Mouse (Mus musculus) heart, adult 2 months (tissue): ENCODE data around the gene Renbp.

Experiments
- CTCF ChIP-seq: fragments of 200-600 bp; IDR thresholded peaks from 2 replicates; pipeline ENCODE4 v1.8.1; 2022; ENCODE audit warnings: antibody characterized with exemption, mild to moderate bottlenecking, moderate library complexity
- EP300 ChIP-seq: fragments of 200-500 bp; IDR thresholded peaks from 2 replicates; pipeline ENCODE4 v1.6.1; 2011; ENCODE audit warnings: low read depth, low read length, control low read depth; ENCODE audit not compliant: insufficient read depth
- POLR2A ChIP-seq: fragments of 200-500 bp; IDR thresholded peaks from 2 replicates; pipeline ENCODE4 v1.6.1; 2011; ENCODE audit warnings: mild to moderate bottlenecking, low read depth, low read length, control low read depth; ENCODE audit not compliant: insufficient read depth

DNA sequence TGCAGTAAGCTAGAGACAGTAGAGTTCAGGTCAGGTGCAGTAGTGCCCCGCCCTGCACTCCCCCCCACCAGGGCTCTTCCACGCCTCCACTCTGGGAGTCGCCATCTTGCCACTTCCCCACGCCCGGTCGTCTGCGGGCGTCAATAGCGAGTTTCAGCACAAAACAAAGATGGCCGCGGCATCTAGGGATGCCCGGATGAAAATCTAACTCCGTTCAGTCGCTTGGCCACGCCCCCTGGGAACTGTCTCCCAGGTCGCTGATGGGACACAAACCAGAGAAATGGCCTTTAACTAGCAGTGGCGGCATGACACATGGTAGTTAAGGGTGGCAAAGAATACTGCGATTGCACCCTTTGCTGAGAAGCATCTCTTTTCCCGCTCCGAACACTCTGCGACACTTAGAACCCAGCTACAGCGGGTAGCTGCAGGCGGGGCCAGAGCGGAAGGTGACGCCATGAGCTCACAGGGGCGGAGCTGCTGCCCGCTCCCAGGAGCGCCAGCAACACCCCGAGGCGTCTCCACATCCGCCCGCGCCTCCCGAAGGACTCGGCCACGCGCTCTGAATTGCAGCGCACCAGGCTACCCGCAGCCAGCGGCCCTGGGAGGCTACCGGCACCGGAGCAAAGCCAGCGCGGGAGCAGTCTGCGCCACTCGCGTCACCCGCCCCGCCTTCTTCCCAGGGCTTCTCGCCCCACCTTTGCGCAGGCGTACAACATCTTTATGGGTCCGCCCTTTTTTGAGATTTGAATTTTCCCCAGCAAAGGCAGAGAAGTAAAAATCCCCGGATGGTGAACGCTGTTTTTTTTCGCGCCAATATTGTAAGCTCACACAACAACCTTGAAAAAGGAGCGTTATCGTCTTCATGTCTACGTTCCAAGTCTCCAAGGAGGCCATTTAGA lies 36.8 kb upstream of the Renbp start:
- TF ChIP-seq POLR2A (peak; percentile 62; the same call in 1 of the 2 replicates), CTCF (no peak), EP300 (0 out of 2 replicates have a peak, but pooled peaks have one; percentile 42)
